Mouse (Mus musculus) lung, postnatal 25 days (tissue): ENCODE data around the gene Ms4a6b.
A peak's percentile ranks its signal among the peaks of the same experiment; 100 is the strongest.
"Not testable (repeated sequence)": the region's sequence is repeated elsewhere in the genome, so short reads cannot be mapped to it uniquely, and the experiment has no call there.

Experiments used
- DNase-seq: peaks from one replicate; pipeline ENCODE4 v3.0.0; 2022; ENCODE audit warnings: low spot score

Gene Ms4a6b

DNA sequence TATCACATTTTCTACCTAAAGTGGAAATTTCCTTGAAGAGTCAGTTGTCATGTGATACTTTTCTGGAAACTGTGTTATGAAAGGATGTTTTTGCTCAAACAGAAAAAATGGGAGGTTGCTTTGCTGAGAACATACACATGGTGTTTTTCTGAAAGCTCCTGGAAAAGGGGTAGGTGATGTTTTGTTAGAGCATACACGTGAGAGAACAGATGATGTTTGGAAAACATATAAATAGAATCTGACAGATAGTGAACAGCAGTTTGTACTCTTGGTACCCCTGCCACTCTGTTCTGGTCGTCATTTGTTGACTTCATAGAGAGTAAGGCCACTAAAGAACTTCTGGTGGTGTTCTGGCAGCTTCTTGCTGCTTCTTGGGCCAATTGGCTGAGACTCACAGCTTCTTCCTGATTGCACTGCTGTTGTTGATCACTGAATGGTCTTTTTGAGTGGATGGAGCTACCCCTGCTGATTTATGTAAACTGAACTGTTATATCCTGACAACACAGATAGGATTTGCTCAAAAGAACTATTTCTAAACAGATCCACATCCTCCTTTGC, 17.7 kb downstream of the Ms4a6b start:
- peak; percentile 62 for DNase-seq

DNA sequence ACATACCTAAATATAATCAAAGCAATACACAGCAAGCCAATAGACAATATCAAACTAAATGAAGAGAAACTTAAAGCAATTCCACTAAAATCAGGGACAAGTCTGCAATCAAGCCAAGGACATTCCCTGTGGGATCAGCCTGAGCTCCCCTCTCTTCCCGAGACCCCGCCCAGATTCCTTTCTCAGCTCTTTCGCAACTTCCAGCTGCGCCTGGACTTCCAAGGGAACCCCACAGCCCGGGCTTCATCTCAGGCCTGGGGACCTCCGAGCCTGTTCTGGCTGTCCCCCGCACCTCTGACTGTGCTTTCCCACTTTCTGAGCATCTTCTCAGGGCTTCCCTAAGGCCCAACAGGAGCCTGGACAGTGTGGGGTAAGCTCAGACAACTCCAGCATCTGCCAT, 20.3 kb downstream of the Ms4a6b start, which contains the start of gene Ms4a4d:
Gene Ms4a4d (plus strand): TSS at position 209 of the 400 bp plus-strand sequence.
- peak; percentile 62 for DNase-seq

DNA sequence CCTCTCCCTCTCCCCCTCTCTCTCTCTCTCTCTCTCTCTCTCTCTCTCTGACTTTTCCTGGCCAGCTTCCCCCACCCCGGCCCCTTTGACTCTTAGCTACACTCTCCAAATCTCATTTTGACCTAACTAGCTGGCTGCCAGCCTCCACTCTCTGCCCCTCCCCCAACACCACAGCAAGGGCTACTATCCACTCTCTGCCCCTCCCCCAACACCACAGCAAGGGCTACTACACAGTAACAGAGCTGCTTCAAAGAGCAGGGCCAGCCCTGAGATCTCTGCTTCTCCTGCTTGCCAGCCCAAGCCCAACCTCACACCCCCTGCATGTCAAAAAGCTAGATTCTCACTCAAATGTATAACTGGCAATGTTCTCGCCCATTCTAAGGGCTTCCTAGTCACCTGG, 21.0 kb downstream of the Ms4a6b start:
- no peak for DNase-seq

DNA sequence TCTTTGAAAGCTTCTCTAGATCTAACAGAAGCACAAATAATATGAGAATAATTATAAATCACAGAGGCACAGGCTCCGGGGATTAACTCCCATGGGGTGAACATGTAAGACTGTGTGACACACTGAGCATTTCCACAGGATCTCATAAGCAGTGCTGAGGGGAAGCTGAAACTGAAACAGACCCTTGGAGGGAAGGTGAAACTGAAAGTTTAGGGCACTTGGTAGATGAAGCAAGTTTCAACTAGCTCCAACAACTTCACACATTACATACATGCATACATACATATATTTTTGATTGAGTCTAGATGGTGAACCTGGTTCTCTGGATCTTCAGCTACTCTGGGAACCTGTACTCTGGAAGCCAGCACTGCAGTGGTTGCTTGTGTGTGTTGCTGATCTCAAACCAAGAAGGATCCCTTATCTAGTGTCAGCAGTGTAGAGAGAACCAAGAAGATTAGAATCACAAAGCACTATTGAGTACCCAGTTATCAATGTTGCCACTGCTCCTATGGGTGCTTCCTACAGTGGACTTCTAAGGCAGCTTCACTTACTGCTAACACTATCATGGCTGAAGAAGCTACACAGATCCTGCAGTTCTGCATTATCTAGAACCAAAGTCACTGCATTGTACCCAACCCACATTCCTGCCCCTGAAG, 24.0 kb downstream of the Ms4a6b start:
- peak; percentile 46 for DNase-seq

DNA sequence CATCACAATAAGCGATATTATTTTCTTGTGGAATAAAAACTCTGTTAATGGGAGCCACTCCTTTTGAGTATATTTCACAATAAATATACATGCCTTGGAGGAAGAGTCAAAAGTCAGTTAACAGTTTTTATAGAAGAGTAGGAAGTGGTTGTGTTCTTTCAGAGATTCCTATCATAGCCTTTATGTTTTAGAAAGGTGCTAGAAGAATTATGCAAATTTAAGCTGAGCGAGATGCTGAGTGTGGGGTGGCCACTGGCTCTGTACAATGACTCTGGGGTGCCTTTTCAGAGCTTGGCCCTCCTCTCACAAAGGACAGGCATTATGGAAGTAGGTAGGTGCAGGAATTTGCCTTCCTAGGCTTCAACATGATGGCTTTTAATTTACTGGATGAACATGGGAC, 28.1 kb downstream of the Ms4a6b start:
- not testable (repeated sequence) for DNase-seq

DNA sequence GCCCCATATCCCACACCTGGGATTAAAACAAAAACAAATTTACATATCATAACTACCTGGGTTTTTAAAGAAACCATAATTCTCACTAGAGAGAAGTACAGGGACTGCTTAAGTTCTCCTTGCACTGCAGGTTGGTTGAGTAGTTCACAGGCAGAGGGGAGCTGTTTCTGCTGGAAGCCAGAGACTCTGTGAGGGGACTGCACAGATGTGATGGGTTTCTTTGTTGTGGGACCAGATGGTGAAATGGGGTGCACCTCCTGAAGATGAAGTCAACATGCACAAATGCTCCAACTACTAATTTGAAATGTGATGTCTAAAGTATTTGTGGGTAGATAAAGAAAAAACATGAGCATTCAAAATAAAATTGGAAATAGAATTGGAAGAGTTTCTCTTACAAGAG, 31.6 kb downstream of the Ms4a6b start:
- DNase-seq = no peak

DNA sequence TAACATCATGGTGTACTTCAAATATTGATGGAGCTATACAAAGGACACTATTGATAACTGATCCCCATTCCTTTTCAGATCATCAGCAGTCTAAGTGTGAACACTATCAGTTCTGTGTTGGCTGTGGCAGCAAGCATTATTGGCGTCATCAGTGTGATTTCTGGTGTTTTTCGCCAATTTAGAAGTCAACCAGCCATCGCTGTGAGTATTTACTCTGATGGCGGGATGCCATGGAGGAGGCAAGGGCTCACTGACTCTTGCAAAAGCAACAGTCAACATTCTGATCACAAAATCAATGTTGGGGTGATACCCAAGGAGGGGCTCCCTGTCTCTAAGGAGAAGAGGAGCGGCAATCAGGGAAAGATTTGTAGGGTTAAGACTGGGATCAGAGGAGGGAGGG, 38.4 kb downstream of the Ms4a6b start:
- DNase-seq = no peak

DNA sequence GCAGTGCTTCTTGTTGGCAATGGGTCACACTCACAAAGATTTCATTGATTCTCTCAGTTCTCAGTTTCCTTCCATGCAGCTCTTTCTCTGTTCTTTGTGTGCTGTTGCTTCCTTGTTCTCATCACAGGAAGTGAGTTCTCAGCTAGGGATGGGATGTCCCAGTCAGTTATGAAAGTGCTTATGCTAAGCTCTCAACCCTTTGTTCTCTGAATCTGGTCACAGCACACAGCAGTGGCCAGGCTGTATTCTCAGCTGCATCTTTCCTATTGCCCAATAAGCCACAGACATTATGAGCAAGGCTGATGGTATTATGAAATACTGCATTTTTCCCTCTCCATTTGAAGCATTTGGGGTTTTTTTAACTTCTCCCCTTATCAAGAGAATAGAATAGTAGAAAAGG, 43.2 kb downstream of the Ms4a6b start:
- peak; percentile 48 for DNase-seq

DNA sequence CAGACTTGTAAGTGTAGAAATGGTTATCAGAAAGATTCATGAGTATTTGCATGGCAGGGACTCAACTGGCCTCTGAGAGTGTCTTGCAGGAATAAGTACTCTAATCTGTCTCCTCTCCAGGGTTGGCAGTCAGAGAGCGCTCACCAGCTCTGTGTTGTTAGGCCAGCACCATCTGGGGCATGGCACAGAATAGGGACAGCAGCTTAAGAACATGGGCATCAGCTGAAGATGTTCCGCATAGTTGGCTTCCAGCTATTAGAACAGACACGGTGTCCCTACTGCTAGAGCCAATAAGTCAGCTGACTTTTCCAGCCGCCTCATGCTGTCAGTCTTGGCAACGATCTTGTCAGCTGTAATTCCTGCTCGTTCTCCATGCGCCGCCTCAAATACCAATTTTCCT, 58.7 kb downstream of the Ms4a6b start:
- DNase-seq = no peak
